Mouse (Mus musculus): ENCODE data around the gene Miga1. TPM values are rescaled to one million over a fixed set of nuclear protein-coding genes. Genes with fewer than 3 reads are reported as not detected.

The Miga1 gene
- 21.7 and 22.0 TPM in 2 replicates for polyA plus RNA-seq (2016; fragmentation: Nextera tagmentation; extraction: Ambion mirVana)

DNA sequence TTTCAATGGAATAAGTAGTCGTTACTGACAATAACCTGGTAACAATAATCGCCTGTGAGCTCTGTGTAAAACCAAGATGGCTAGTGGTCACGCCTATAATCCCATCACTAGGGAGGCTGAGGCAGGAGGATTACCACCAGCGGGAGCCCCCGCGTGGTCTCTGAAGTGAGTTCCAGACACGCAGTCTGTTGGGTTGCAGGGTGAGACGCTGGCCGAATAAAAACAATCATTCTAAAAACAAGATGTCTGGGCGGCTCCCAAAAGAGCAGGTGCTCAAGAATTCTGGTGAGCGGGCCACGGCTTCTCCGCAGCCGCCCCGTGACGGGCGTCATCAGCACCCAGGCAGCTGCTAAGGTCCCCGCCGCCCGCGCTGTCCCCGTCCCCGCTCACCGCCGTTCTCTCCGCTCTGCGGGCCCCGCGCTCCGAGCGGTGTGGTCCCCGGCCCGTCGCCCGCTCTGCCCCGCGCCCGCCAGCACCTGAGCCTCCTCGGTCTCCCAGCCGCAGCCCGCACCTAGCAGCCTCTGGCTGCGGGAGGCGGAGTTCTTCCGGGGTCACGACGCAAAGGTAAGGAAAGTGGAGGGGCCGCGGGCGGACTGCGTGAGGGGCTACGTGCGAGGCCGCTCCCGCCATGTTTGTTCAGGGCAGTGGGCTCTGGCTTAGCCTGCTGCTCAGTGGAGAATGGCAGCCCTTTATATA, at the start of gene Miga1:
Gene Miga1, minus strand, starts transcription at position 546 of the 696 bp plus-strand sequence.
- H3K27ac ChIP-seq = no peak within 1 kb of the TSS
- no peaks in the 10 kb centered on the region for H3K27me3 ChIP-seq (replicated peaks)
- peak within 1 kb of the TSS; percentile 59 for H3K4me2 ChIP-seq (replicated peaks)
- H3K4me1 ChIP-seq = peaks cover 3% of the 10 kb centered on the region; the same call in 1 of the 2 replicates
- H3K4me3 ChIP-seq = peak within 1 kb of the TSS; percentile 91
- peak; percentile 95 for ATAC-seq (ENCODE audit: low FRiP score, low read depth)
- peaks cover 24% of the 10 kb centered on the region for H3K36me3 ChIP-seq
- H3K9me3 ChIP-seq = no peaks in the 10 kb centered on the region
- WGBS = 3% methylated on average over 54 of the region's 54 CpGs
- peak within 1 kb of the TSS; percentile 83 for H3K9ac ChIP-seq

DNA sequence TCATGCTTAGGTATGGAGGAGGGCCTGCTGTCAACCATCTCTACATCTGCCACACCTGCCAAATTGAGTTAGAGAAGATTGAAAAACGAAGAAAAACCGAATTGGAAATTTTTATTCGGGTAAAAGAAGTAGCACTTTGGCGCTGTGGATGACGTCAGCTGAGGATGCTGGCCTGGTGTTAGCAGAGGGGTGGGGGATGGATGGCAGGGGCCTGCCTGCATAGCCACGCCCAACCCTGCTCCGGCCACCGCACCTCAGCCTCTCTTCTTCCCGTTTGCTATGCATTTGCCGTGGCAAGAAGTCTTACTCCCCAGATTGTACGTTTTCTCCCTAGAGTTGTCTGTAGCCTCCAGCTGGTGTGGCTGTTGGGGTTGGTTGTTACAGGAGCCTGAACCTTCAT, 43.9 kb upstream of the Miga1 start:
- 72% methylated on average over 11 of the region's 11 CpGs for WGBS
- H3K36me3 ChIP-seq = peaks cover 57% of the 10 kb centered on the region
- no peaks in the 10 kb centered on the region for H3K4me1 ChIP-seq

DNA sequence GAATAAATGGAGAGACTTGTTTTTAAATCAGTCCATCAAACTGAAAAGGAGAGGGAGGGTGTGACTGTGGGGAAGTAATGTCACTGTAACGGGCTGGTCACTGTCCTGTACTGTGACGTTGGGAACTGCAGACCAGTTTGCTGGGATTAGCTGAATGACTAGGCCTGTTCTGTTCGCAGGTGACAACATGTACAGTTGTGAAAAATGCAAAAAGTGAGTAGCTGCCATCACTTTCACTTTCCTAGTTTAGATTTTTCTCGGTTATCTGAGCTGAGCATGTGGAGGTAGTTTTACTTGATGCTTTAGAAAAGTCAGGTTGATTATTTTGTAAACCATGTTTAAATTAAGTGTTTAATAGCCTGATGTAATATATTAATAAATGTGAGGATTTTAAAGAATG, 35.9 kb upstream of the Miga1 start:
- no peak for ATAC-seq (ENCODE audit: low FRiP score, low read depth)
- Histone ChIP-seq H3K36me3 (peaks cover 73% of the 10 kb centered on the region), H3K9me3 (no peaks in the 10 kb centered on the region), H3K4me3 (no peak overlapping the region), H3K27ac (no peak overlapping the region), H3K4me1 (no peaks in the 10 kb centered on the region), H3K27me3 (replicated peaks) (no peaks in the 10 kb centered on the region), H3K9ac (no peak overlapping the region), H3K4me2 (replicated peaks) (no peak overlapping the region)
- 92% methylated on average over 4 of the region's 4 CpGs for WGBS

More for the DNA sequence above, 43.9 kb upstream of the Miga1 start:
- Histone ChIP-seq H3K4me3 (no peak overlapping the region), H3K9ac (no peak overlapping the region), H3K27me3 (replicated peaks) (no peaks in the 10 kb centered on the region), H3K27ac (no peak overlapping the region), H3K9me3 (no peaks in the 10 kb centered on the region), H3K4me2 (replicated peaks) (no peak overlapping the region)
- ATAC-seq (ENCODE audit: low FRiP score, low read depth) = no peak

- Histone ChIP-seq H3K4me2 (replicated peaks) (no peak overlapping the region), H3K4me3 (no peak overlapping the region), H3K9ac (no peak overlapping the region), H3K9me3 (no peaks in the 10 kb centered on the region), H3K27ac (no peak overlapping the region), H3K4me1 (no peaks in the 10 kb centered on the region), H3K36me3 (peaks cover 72% of the 10 kb centered on the region), H3K27me3 (replicated peaks) (no peaks in the 10 kb centered on the region)
- 96% methylated on average over 2 of the region's 2 CpGs for WGBS
- ATAC-seq (ENCODE audit: low FRiP score, low read depth) = no peak
Observed at GRCm38 (mm10) chr3:152364181-152364580, 24.0 kb upstream of the Miga1 start.

DNA sequence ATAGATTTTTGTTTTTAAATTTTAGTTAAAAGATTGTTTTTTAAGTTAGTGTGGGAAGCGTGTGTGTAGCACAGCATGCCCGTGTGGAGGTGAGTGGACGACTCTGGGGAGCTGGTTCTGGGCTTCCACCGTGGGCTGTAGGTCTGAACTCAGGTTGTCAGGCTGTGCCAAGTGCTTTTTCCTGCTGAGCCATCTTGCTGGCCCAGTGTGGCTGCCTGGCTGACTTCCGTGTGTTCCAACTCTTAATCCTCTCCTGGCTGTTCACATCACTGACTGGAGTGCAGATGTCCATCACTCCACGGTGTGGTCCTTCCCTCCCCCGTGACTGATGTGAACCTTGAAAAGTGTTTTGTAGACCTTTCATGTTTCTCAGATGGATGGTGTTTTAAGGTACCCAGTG, 18.9 kb upstream of the Miga1 start:
- no peak overlapping the region for H3K4me3 ChIP-seq
- H3K4me1 ChIP-seq = no peaks in the 10 kb centered on the region; the same call in 1 of the 2 replicates
- H3K9me3 ChIP-seq = no peaks in the 10 kb centered on the region
- no peak overlapping the region for H3K9ac ChIP-seq
- H3K4me2 ChIP-seq (replicated peaks) = no peak overlapping the region
- 91% methylated on average over 7 of the region's 7 CpGs for WGBS
- no peaks in the 10 kb centered on the region for H3K27me3 ChIP-seq (replicated peaks)
- H3K27ac ChIP-seq = no peak overlapping the region
- no peak for ATAC-seq (ENCODE audit: low FRiP score, low read depth)
- peaks cover 39% of the 10 kb centered on the region for H3K36me3 ChIP-seq

DNA sequence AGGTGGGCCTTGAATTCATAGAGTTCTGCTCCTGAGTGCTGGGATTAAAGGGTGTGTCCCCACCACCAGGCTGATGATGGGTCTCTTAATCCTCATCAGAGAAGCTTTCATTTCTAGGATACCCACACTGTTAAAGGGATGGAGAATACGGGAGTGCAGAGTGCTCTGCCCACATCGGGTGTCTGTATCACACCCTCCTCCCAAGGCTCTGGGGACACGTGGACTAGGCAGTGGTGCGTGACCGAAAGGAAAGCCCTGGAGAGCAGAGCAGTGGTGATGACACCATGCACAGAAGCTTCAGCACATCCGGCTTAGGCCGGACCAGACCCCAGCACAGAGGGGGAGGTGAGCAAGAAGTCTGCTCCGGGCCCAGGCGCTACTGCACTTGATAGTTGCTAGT, 16.5 kb upstream of the Miga1 start:
- H3K36me3 ChIP-seq = peaks cover 17% of the 10 kb centered on the region
- no peak for ATAC-seq (ENCODE audit: low FRiP score, low read depth)
- 86% methylated on average over 9 of the region's 9 CpGs for WGBS

DNA sequence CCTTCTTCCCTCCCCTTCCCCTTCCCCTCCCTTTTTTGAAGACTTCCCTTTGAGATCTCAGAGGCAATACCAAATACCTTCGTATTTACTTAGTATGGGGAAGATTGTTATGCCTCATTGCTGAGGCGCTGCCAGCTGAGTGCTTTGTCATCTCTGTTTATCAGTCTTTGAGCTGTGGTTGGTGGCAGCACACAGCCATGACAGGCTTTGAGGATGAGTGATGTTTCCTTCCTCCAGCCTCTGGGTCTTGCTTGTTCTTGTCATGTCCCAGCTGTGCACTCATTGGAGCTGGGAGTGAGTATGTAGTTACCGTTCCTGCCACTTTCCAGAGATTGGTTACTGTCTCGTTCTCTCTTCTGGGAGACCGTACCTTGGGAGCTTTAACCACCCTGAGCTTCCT, 15.2 kb upstream of the Miga1 start:
- no peak overlapping the region for H3K27ac ChIP-seq
- 81% methylated on average over 5 of the region's 5 CpGs for WGBS
- H3K36me3 ChIP-seq = peaks cover 7% of the 10 kb centered on the region; the same call in 1 of the 2 replicates
- no peak for ATAC-seq (ENCODE audit: low FRiP score, low read depth)
- no peak overlapping the region for H3K9ac ChIP-seq
- H3K4me3 ChIP-seq = no peak overlapping the region
- no peak overlapping the region for H3K4me2 ChIP-seq (replicated peaks)
- no peaks in the 10 kb centered on the region for H3K27me3 ChIP-seq (replicated peaks)
- peaks cover 8% of the 10 kb centered on the region for H3K4me1 ChIP-seq
- no peaks in the 10 kb centered on the region for H3K9me3 ChIP-seq

More for the DNA sequence above, 16.5 kb upstream of the Miga1 start:
- Histone ChIP-seq H3K4me2 (replicated peaks) (no peak overlapping the region), H3K27ac (no peak overlapping the region), H3K4me1 (no peaks in the 10 kb centered on the region; the same call in 1 of the 2 replicates), H3K9me3 (no peaks in the 10 kb centered on the region), H3K27me3 (replicated peaks) (no peaks in the 10 kb centered on the region), H3K4me3 (no peak overlapping the region), H3K9ac (no peak overlapping the region)

DNA sequence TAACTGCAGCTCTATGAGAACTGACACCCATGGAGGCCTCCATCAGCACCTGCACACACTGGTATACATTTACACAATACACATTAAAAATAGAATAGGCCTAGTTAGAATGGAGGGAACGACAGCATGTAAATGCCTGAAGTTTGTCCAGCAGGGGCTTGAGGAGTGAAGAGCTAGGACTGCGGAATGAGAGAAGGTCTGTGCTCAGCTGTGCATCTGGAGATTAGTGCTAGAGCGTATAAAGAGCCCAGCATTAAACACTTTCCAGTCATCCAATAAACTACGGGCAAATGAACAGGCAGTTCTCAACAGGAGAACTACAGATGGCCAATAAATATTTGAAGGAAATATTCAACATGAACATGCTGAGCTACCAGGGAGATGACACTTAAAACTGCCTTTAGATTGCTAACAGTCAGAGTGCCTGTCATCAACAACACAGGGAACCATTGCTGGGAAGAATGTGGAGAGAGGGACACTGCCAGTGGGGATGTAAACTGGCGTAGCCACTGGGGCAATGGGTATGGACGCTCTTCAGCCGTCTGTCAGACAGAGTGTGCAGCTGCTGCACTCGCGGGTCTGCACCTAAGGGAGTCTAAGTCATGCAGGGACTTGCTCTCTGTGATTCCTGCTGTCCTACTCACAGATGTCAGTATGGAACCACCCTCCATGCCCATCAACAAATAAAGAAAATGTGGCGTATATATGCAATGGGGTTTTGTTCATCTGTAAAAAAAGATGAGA, 13.4 kb upstream of the Miga1 start:
- Histone ChIP-seq H3K36me3 (0 out of 2 replicates have a peak, but pooled peaks cover 2% of the 10 kb centered on the region), H3K9me3 (no peaks in the 10 kb centered on the region), H3K27ac (no peak overlapping the region), H3K9ac (no peak overlapping the region), H3K27me3 (replicated peaks) (no peaks in the 10 kb centered on the region), H3K4me2 (replicated peaks) (no peak overlapping the region), H3K4me1 (peaks cover 11% of the 10 kb centered on the region), H3K4me3 (no peak overlapping the region)
- no peak; the same call in 1 of the 2 replicates for ATAC-seq (ENCODE audit: low FRiP score, low read depth)
- 71% methylated on average over 10 of the region's 10 CpGs for WGBS

- ATAC-seq (ENCODE audit: low FRiP score, low read depth) = no peak
- WGBS = 83% methylated on average over 4 of the region's 4 CpGs
Observed at GRCm38 (mm10) chr3:152352289-152352688, 12.1 kb upstream of the Miga1 start.

GRCm38 (mm10) chr3:152350966-152351365, 10.8 kb upstream of the Miga1 start:
- no peaks in the 10 kb centered on the region for H3K9me3 ChIP-seq
- H3K4me1 ChIP-seq = peaks cover 21% of the 10 kb centered on the region
- H3K27ac ChIP-seq = no peak overlapping the region
- ATAC-seq (ENCODE audit: low FRiP score, low read depth) = no peak
- 87% methylated on average over 5 of the region's 5 CpGs for WGBS
- no peak overlapping the region for H3K4me3 ChIP-seq
- no peaks in the 10 kb centered on the region for H3K27me3 ChIP-seq (replicated peaks)
- H3K36me3 ChIP-seq = no peaks in the 10 kb centered on the region
- no peak overlapping the region for H3K9ac ChIP-seq
- H3K4me2 ChIP-seq (replicated peaks) = no peak overlapping the region

More at GRCm38 (mm10) chr3:152352289-152352688, 12.1 kb upstream of the Miga1 start:
- Histone ChIP-seq H3K27me3 (replicated peaks) (no peaks in the 10 kb centered on the region), H3K9ac (no peak overlapping the region), H3K27ac (no peak overlapping the region), H3K4me1 (peaks cover 18% of the 10 kb centered on the region), H3K4me2 (replicated peaks) (no peak overlapping the region), H3K9me3 (no peaks in the 10 kb centered on the region), H3K36me3 (no peaks in the 10 kb centered on the region), H3K4me3 (no peak overlapping the region)

DNA sequence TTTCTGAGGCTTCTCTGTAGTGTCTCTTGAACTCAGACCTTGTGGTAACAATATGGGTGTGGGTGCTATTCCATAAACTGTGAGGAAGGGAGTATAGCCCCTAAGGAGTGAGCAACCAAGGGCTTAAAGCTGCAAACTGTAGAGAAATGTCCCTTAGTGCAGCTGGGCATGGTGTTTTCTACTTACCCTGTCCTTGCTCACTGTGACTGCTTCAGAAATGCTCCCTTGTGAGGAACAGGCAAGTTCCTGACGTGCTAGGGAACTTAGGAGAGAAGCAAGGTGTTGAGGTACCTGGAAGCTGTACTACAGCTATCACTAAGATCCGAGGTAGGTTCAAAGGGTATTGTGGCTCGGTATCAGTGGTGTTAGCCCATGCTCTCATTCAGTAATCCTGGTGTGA, 10.2 kb upstream of the Miga1 start:
- Histone ChIP-seq H3K9me3 (no peaks in the 10 kb centered on the region), H3K27ac (no peak overlapping the region), H3K9ac (no peak overlapping the region), H3K4me2 (replicated peaks) (no peak overlapping the region), H3K27me3 (replicated peaks) (no peaks in the 10 kb centered on the region), H3K4me3 (no peak overlapping the region), H3K4me1 (peaks cover 21% of the 10 kb centered on the region), H3K36me3 (no peaks in the 10 kb centered on the region)
- 88% methylated on average over 3 of the region's 3 CpGs for WGBS
- ATAC-seq (ENCODE audit: low FRiP score, low read depth) = no peak

- no peak overlapping the region for H3K27ac ChIP-seq
Observed at GRCm38 (mm10) chr3:152348011-152348830, 8.0 kb upstream of the Miga1 start.

More at GRCm38 (mm10) chr3:152348011-152348830, 8.0 kb upstream of the Miga1 start:
- H3K4me3 ChIP-seq = no peak overlapping the region
- H3K4me2 ChIP-seq (replicated peaks) = peak overlapping the region; percentile 6; the same call in 1 of the 2 replicates
- WGBS = 88% methylated on average over 10 of the region's 10 CpGs
- peaks cover 21% of the 10 kb centered on the region for H3K4me1 ChIP-seq
- H3K9ac ChIP-seq = no peak overlapping the region
- H3K27me3 ChIP-seq (replicated peaks) = no peaks in the 10 kb centered on the region
- no peak for ATAC-seq (ENCODE audit: low FRiP score, low read depth)
- H3K9me3 ChIP-seq = no peaks in the 10 kb centered on the region
- H3K36me3 ChIP-seq = no peaks in the 10 kb centered on the region
